Mouse (Mus musculus) heart, postnatal 0 days (tissue): Measurements from ENCODE around the gene Amfr.

Source experiments
- CTCF ChIP-seq: IDR thresholded peaks from 2 replicates; pipeline ENCODE4 v1.5.1; 2016; ENCODE audit warnings: antibody characterized with exemption, control low read depth, low read depth
- EP300 ChIP-seq: IDR thresholded peaks from 2 replicates; pipeline ENCODE4 v1.6.1; 2016; ENCODE audit warnings: antibody characterized with exemption, low read depth

GRCm38 (mm10) chr8:94037806-94038205 is 25.2 kb upstream of the Amfr start:
- no peak for TF ChIP-seq CTCF
- TF ChIP-seq EP300: no peak
